ENCODE assay signal across 9 mouse cellular contexts in the genomic region with DNA sequence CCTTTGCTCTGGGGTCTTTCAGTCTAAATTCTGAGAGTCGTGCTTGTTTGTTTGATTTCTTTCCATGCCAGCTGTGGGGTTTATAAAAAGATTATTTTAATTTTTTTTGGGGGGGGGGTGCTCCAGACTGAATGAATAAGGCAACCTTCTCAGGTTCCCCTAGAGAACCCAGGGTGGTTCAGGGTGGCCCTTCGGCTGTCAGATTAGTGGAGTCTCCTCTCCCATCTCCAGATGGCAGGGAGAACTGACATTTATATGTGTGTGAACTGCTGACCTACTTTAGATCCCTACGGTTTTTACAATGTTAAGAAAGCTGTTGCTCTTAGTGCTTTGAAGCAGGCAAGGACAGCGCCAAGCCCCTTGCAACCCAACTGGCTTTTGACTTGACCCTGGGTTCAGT. TPM values are rescaled to one million over a fixed set of nuclear protein-coding genes. Genes with fewer than 3 reads are reported as not detected.
A peak's percentile ranks its signal among the peaks of the same experiment; 100 is the strongest.
DNase-seq lines count a peak whose midpoint lies in the region; ATAC-seq lines count a peak whose summit lies in the region.
"Had no signal": no experiment of that assay in that cellular context is flagged by ENCODE, and none has a peak within 500 bp of the region (broad histone marks: within the 10 kb centered on the region; RNA-seq: fewer than 3 reads in every experiment).

No protein-coding gene starts in this region.

- no peak overlapping the region for H3K27ac ChIP-seq in heart, embryonic 16.5 days (ENCODE audit: low read length)
- no peak overlapping the region for H3K27ac ChIP-seq in forebrain, embryonic 16.5 days (ENCODE audit: low read length)
- peak overlapping the region; percentile 68 for H3K27ac ChIP-seq in hindbrain, embryonic 15.5 days (replicated peaks)
- H3K27ac ChIP-seq in midbrain, embryonic 15.5 days: peak overlapping the region; percentile 49; the same call in 1 of the 2 replicates

- H3K4me3 ChIP-seq in heart, embryonic 16.5 days (ENCODE audit: low read length): no peak overlapping the region
- peak overlapping the region; percentile 35 for H3K4me3 ChIP-seq in forebrain, embryonic 16.5 days (replicated peaks; ENCODE audit: low read length)
- H3K4me3 ChIP-seq in hindbrain, embryonic 15.5 days: peak overlapping the region; percentile 33
- H3K4me3 ChIP-seq in midbrain, embryonic 15.5 days: peak overlapping the region; percentile 36
- H3K4me3 ChIP-seq: megakaryocyte, embryonic 14.5 days had no signal

- no peaks in the 10 kb centered on the region for H3K27me3 ChIP-seq in heart, embryonic 16.5 days (ENCODE audit: control insufficient read depth, insufficient read depth, low read length)
- no peaks in the 10 kb centered on the region for H3K27me3 ChIP-seq in forebrain, embryonic 16.5 days (replicated peaks; ENCODE audit: control insufficient read depth, insufficient read depth, low read length)
- no peaks in the 10 kb centered on the region for H3K27me3 ChIP-seq in hindbrain, embryonic 15.5 days
- H3K27me3 ChIP-seq in midbrain, embryonic 15.5 days (replicated peaks): no peaks in the 10 kb centered on the region

- 76% methylated on average over 4 of the region's 4 CpGs for WGBS in heart, embryonic 16.5 days
- 67% methylated on average over 4 of the region's 4 CpGs for WGBS in forebrain, embryonic 16.5 days
- 54% methylated on average over 4 of the region's 4 CpGs for WGBS in hindbrain, embryonic 15.5 days
- 32% methylated on average over 4 of the region's 4 CpGs for WGBS in midbrain, embryonic 15.5 days

- intact Hi-C loops in heart, postnatal 25 days (cut with DNase I): no loop called here

- no peak for DNase-seq in heart, postnatal 25 days (ENCODE audit: low spot score)
- DNase-seq in right cerebral cortex, adult 18-20 months: no peak
- no peak for DNase-seq in adrenal gland, adult 2 months

- peak overlapping the region; percentile 42; the same call in 1 of the 2 replicates for H3K4me2 ChIP-seq in heart, embryonic 16.5 days (ENCODE audit: low read depth, low read length)
- H3K4me2 ChIP-seq in forebrain, embryonic 16.5 days (ENCODE audit: low read length): peak overlapping the region; percentile 45
- H3K4me2 ChIP-seq in hindbrain, embryonic 15.5 days: peak overlapping the region; percentile 52
- peak overlapping the region; percentile 50 for H3K4me2 ChIP-seq in midbrain, embryonic 15.5 days

- ATAC-seq in heart, embryonic 16.5 days (replicated peaks; ENCODE audit: extremely low read depth, insufficient read depth, low FRiP score): no peak
- ATAC-seq in forebrain, embryonic 16.5 days: no peak
- ATAC-seq in hindbrain, embryonic 15.5 days (ENCODE audit: low FRiP score, low read depth): 0 out of 2 replicates have a peak, but pooled peaks have one; percentile 14
- peak; percentile 50; the same call in 1 of the 2 replicates for ATAC-seq in midbrain, embryonic 15.5 days (replicated peaks)
- ATAC-seq: Patski had no signal

- no peaks in the 10 kb centered on the region for H3K36me3 ChIP-seq in heart, embryonic 16.5 days (ENCODE audit: control insufficient read depth, insufficient read depth)
- no peaks in the 10 kb centered on the region for H3K36me3 ChIP-seq in forebrain, embryonic 16.5 days (ENCODE audit: control insufficient read depth, insufficient read depth)
- no peaks in the 10 kb centered on the region for H3K36me3 ChIP-seq in hindbrain, embryonic 15.5 days
- H3K36me3 ChIP-seq in midbrain, embryonic 15.5 days (replicated peaks): no peaks in the 10 kb centered on the region

- H3K4me1 ChIP-seq in heart, embryonic 16.5 days (ENCODE audit: control insufficient read depth, insufficient read depth, low read length): no peaks in the 10 kb centered on the region
- H3K4me1 ChIP-seq in forebrain, embryonic 16.5 days (replicated peaks; ENCODE audit: control insufficient read depth, insufficient read depth, low read length): peaks cover 20% of the 10 kb centered on the region
- H3K4me1 ChIP-seq in hindbrain, embryonic 15.5 days (replicated peaks): peaks cover 24% of the 10 kb centered on the region
- peaks cover 31% of the 10 kb centered on the region for H3K4me1 ChIP-seq in midbrain, embryonic 15.5 days
- H3K4me1 ChIP-seq: megakaryocyte, embryonic 14.5 days had no signal

- no peak overlapping the region for H3K9ac ChIP-seq in heart, embryonic 16.5 days (ENCODE audit: low read length)
- H3K9ac ChIP-seq in forebrain, embryonic 16.5 days (replicated peaks; ENCODE audit: low read depth, low read length): peak overlapping the region; percentile 57
- 0 out of 2 replicates have a peak overlapping the region, but pooled peaks have one; percentile 28 for H3K9ac ChIP-seq in hindbrain, embryonic 15.5 days
- no peak overlapping the region for H3K9ac ChIP-seq in midbrain, embryonic 15.5 days

- H3K9me3 ChIP-seq in heart, embryonic 16.5 days (replicated peaks; ENCODE audit: control insufficient read depth, low read length): no peaks in the 10 kb centered on the region
- H3K9me3 ChIP-seq in forebrain, embryonic 16.5 days (ENCODE audit: control insufficient read depth, low read length): no peaks in the 10 kb centered on the region
- no peaks in the 10 kb centered on the region for H3K9me3 ChIP-seq in hindbrain, embryonic 15.5 days
- no peaks in the 10 kb centered on the region for H3K9me3 ChIP-seq in midbrain, embryonic 15.5 days
- H3K9me3 ChIP-seq: megakaryocyte, embryonic 14.5 days had no signal

RNA-seq across cellular contexts. Expression of a gene that starts 1.4 kb away (rescaled TPM):
- polyA plus RNA-seq in heart, embryonic 16.5 days (2015; fragmentation: Nextera tagmentation; extraction: Ambion mirVana): 18.8 and 19.3 TPM in 2 replicates
- total RNA-seq in heart, postnatal 25 days (2021): 10 to 100 TPM; 21.6 to 31.3 TPM
- 85.3 and 97.9 TPM in 2 replicates for polyA plus RNA-seq in forebrain, embryonic 16.5 days (2015; fragmentation: Nextera tagmentation; extraction: Ambion mirVana)
- polyA plus RNA-seq in hindbrain, embryonic 15.5 days (2015; fragmentation: Nextera tagmentation; extraction: Ambion mirVana): 56.1 and 57.0 TPM in 2 replicates
- polyA plus RNA-seq in midbrain, embryonic 15.5 days (2015; fragmentation: Nextera tagmentation; extraction: Ambion mirVana): 62.7 and 65.7 TPM in 2 replicates
- 10 to 100 TPM; 11.4 to 15.8 TPM for total RNA-seq in adrenal gland, adult 2 months (2021)
- polyA plus RNA-seq in adrenal gland, adult 2 months (2012; rRNA removed): 9.8 and 12.0 TPM in 2 replicates

Comparison
In these comparisons a context has a peak if more than half of its experiments do, and no peak if none do; other contexts are left out.
1. ATAC-seq: peak in hindbrain, embryonic 15.5 days (single experiment) and midbrain, embryonic 15.5 days (single experiment); none in heart, embryonic 16.5 days (single experiment) and forebrain, embryonic 16.5 days (single experiment).
2. H3K27ac ChIP-seq: peak in hindbrain, embryonic 15.5 days (single experiment) and midbrain, embryonic 15.5 days (single experiment); none in heart, embryonic 16.5 days (single experiment) and forebrain, embryonic 16.5 days (single experiment).
3. H3K9ac ChIP-seq: peak in forebrain, embryonic 16.5 days (single experiment) and hindbrain, embryonic 15.5 days (single experiment); none in heart, embryonic 16.5 days (single experiment) and midbrain, embryonic 15.5 days (single experiment).
4. Peak in every context shown above with its lines, with median percentiles within 50 percentile points of each other: H3K4me2 ChIP-seq.